Mouse (Mus musculus): ENCODE data around the gene Rgs6.

DNA sequence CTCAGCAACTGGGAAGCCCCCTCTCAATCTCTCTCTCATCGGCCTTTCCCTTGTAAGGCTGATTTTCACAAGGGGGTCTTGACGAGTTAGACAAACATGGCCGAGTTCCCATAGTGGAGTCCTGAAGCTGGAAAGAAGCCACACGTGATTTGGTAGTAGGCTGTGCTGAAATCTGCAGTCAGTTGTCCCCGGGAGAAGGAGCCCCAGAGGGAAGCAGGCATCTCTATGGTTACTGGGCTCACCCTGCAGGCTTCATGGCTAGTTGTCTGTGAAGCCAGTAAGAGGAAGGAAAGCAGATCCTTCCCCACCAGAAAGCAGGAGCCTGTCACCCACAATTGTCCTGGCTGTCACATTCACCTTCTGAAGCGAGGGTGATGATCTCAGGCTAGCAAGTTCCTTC lies 231.2 kb downstream of the Rgs6 start:
- TF ChIP-seq CTCF (IDR thresholded peaks at IDR 0.05; ENCODE audit: insufficient read depth, low read length) = no peak
- TF ChIP-seq POLR2A (IDR thresholded peaks at IDR 0.05; ENCODE audit: borderline replicate concordance, extremely low read depth, low read depth, low read length) = no peak
